In the genomic region with DNA sequence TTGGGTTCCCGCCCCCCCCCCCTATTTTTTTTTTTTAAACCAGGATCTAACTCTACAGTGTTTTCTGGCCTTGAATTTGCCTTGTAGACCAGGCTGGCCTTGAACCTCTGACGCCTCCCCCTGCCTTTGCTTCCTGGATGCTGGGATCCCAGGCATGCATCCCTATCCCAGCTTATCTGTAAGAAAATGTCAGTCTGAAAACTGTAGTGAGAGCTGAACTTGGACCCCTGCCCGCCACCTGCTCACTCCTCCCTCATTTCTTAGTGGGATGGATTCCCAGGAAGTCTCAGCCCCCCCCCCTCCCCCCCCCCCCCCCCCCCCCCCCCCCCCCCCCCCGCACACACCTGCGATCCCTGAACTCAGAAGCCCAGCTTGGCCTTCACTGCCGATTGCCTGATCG, we compare ENCODE assay signal across 25 mouse cellular contexts. TPM values are rescaled to one million over a fixed set of nuclear protein-coding genes. Genes with fewer than 3 reads are reported as not detected.
DNase-seq lines count a peak whose midpoint lies in the region; ATAC-seq and TF ChIP-seq lines count a peak whose summit lies in the region.
"Had no signal": no experiment of that assay in that cellular context is flagged by ENCODE, and none has a peak within 500 bp of the region (broad histone marks: within the 10 kb centered on the region; RNA-seq: fewer than 3 reads in every experiment).

No protein-coding gene starts in this region.

- 0 out of 2 replicates have a peak overlapping the region, but pooled peaks have one; percentile 42 for H3K4me2 ChIP-seq in heart, embryonic 12.5 days
- H3K4me2 ChIP-seq in kidney, postnatal 0 days (ENCODE audit: low read length): peak overlapping the region; percentile 47; the same call in 1 of the 2 replicates
- H3K4me2 ChIP-seq in kidney, embryonic 14.5 days (replicated peaks; ENCODE audit: low read depth, low read length): no peak overlapping the region
- H3K4me2 ChIP-seq: hindbrain, embryonic 12.5 days; midbrain, embryonic 11.5 days; neural tube, embryonic 15.5 days had no signal

- TF ChIP-seq CTCF in kidney, postnatal 0 days (IDR thresholded peaks at IDR 0.05; ENCODE audit: low read depth): no peak

- H3K27ac ChIP-seq in heart, embryonic 12.5 days (ENCODE audit: poor library complexity, severe bottlenecking): no peak overlapping the region
- no peak overlapping the region for H3K27ac ChIP-seq in kidney, postnatal 0 days
- H3K27ac ChIP-seq in kidney, embryonic 14.5 days (ENCODE audit: low read depth, low read length): no peak overlapping the region
- H3K27ac ChIP-seq: embryonic facial prominence, embryonic 15.5 days; hindbrain, embryonic 12.5 days; limb, embryonic 12.5 days; liver, embryonic 14.5 days; neural tube, embryonic 15.5 days had no signal

- peaks cover 10% of the 10 kb centered on the region for H3K4me1 ChIP-seq in heart, embryonic 12.5 days (replicated peaks)
- H3K4me1 ChIP-seq in kidney, postnatal 0 days (replicated peaks; ENCODE audit: insufficient read depth, low read length): peaks cover 12% of the 10 kb centered on the region
- peaks cover 8% of the 10 kb centered on the region; the same call in 1 of the 2 replicates for H3K4me1 ChIP-seq in kidney, embryonic 14.5 days (ENCODE audit: control insufficient read depth, insufficient read depth, low read length)

- H3K9me3 ChIP-seq in heart, embryonic 12.5 days (replicated peaks): 0 out of 2 replicates have a peak, but pooled peaks cover 3% of the 10 kb centered on the region
- no peaks in the 10 kb centered on the region for H3K9me3 ChIP-seq in kidney, postnatal 0 days (replicated peaks; ENCODE audit: low read length)
- H3K9me3 ChIP-seq in kidney, embryonic 14.5 days (ENCODE audit: control insufficient read depth, low read length): no peaks in the 10 kb centered on the region
- H3K9me3 ChIP-seq: embryonic facial prominence, embryonic 15.5 days; neural tube, embryonic 15.5 days had no signal

- ATAC-seq in heart, embryonic 12.5 days (ENCODE audit: insufficient number of reproducible peaks, low FRiP score): no peak
- ATAC-seq in kidney, postnatal 0 days (replicated peaks; ENCODE audit: low FRiP score, low read depth): no peak
- ATAC-seq in kidney, embryonic 14.5 days (ENCODE audit: low FRiP score, low TSS enrichment): no peak
- ATAC-seq: forebrain, embryonic 14.5 days had no signal

- H3K9ac ChIP-seq in heart, embryonic 12.5 days: no peak overlapping the region
- H3K9ac ChIP-seq in kidney, postnatal 0 days (ENCODE audit: low read depth, low read length): no peak overlapping the region
- H3K9ac ChIP-seq in kidney, embryonic 14.5 days (ENCODE audit: low read depth, low read length): no peak overlapping the region
- H3K9ac ChIP-seq: embryonic facial prominence, embryonic 15.5 days; hindbrain, embryonic 12.5 days; limb, embryonic 12.5 days; liver, embryonic 14.5 days; neural tube, embryonic 15.5 days had no signal

- WGBS in heart, embryonic 12.5 days: 90% methylated on average over 5 of the region's 7 CpGs
- 54% methylated on average over 5 of the region's 7 CpGs for WGBS in kidney, postnatal 0 days
- 68% methylated on average over 5 of the region's 7 CpGs for WGBS in kidney, embryonic 14.5 days

- no peak overlapping the region for H3K4me3 ChIP-seq in heart, embryonic 12.5 days
- no peak overlapping the region for H3K4me3 ChIP-seq in kidney, postnatal 0 days (replicated peaks; ENCODE audit: low read depth, low read length)
- H3K4me3 ChIP-seq in kidney, embryonic 14.5 days (ENCODE audit: low read length): no peak overlapping the region
- H3K4me3 ChIP-seq: hindbrain, embryonic 12.5 days; limb, embryonic 12.5 days; neural tube, embryonic 15.5 days had no signal

- no peaks in the 10 kb centered on the region for H3K36me3 ChIP-seq in heart, embryonic 12.5 days
- no peaks in the 10 kb centered on the region for H3K36me3 ChIP-seq in kidney, postnatal 0 days (ENCODE audit: insufficient read depth, low read length)
- no peaks in the 10 kb centered on the region for H3K36me3 ChIP-seq in kidney, embryonic 14.5 days (ENCODE audit: control insufficient read depth, insufficient read depth, low read length)
- H3K36me3 ChIP-seq: embryonic facial prominence, embryonic 15.5 days; hindbrain, embryonic 12.5 days; limb, embryonic 12.5 days; neural tube, embryonic 15.5 days had no signal

- peaks cover 40% of the 10 kb centered on the region for H3K27me3 ChIP-seq in heart, embryonic 12.5 days (replicated peaks)
- peaks cover 15% of the 10 kb centered on the region; the same call in 1 of the 2 replicates for H3K27me3 ChIP-seq in kidney, postnatal 0 days (ENCODE audit: insufficient read depth, low read length)
- H3K27me3 ChIP-seq in kidney, embryonic 14.5 days (ENCODE audit: control insufficient read depth, insufficient read depth, low read length): peaks cover 29% of the 10 kb centered on the region

- DNase-seq in heart, adult 8-10 months (ENCODE audit: low spot score): no peak
- no peak for DNase-seq in kidney, postnatal 0 days (ENCODE audit: low spot score)
- DNase-seq in testis, postnatal 10 days (ENCODE audit: low spot score): peak; percentile 54
- no peak for DNase-seq in testis, postnatal 14 days (ENCODE audit: low spot score)
- no peak for DNase-seq in embryo, embryonic 10 days (ENCODE audit: low spot score)
- DNase-seq: adrenal gland, adult 8-10 months; cerebellum, adult 11-12 months; gastrocnemius, postnatal 10 days; layer of hippocampus, postnatal 36 days; lung, postnatal 14 days had no signal

RNA-seq across cellular contexts. Expression of a gene that starts 3.4 kb away (rescaled TPM):
- polyA plus RNA-seq in heart, embryonic 12.5 days (2016; fragmentation: Nextera tagmentation; extraction: Ambion mirVana): 0.69 TPM in 1 of 2 replicates, not detected in the other
- total RNA-seq in heart, adult 8-10 months (2022): 1 to 10 TPM; 1.4 to 3.2 (median 2.4) TPM
- polyA plus RNA-seq in kidney, postnatal 0 days (2015; fragmentation: Nextera tagmentation; extraction: Ambion mirVana): 8.6 and 9.6 TPM in 2 replicates
- polyA plus RNA-seq in kidney, embryonic 14.5 days (2014; fragmentation: Nextera tagmentation; extraction: Ambion mirVana): 3.4 and 4.1 TPM in 2 replicates
- total RNA-seq: MEL had no signal

RNA-seq across cellular contexts. Expression of a gene that starts 25.3 kb away (rescaled TPM):
- polyA plus RNA-seq in heart, embryonic 12.5 days (2016; fragmentation: Nextera tagmentation; extraction: Ambion mirVana): 6.9 and 9.2 TPM in 2 replicates
- total RNA-seq in heart, adult 8-10 months (2022): 10 to 100 TPM; 16.6 to 19.7 (median 16.8) TPM
- 22.5 and 23.6 TPM in 2 replicates for polyA plus RNA-seq in kidney, postnatal 0 days (2015; fragmentation: Nextera tagmentation; extraction: Ambion mirVana)
- 21.4 and 21.6 TPM in 2 replicates for polyA plus RNA-seq in kidney, embryonic 14.5 days (2014; fragmentation: Nextera tagmentation; extraction: Ambion mirVana)

RNA-seq across cellular contexts. Expression of a gene that starts 58.5 kb away (rescaled TPM):
- polyA plus RNA-seq in heart, embryonic 12.5 days (2016; fragmentation: Nextera tagmentation; extraction: Ambion mirVana): not detected in 2 replicates
- 1 to 10 TPM; 1.2 to 2.0 (median 1.5) TPM for total RNA-seq in heart, adult 8-10 months (2022)
- polyA plus RNA-seq in kidney, postnatal 0 days (2015; fragmentation: Nextera tagmentation; extraction: Ambion mirVana): not detected in 2 replicates
- not detected in 2 replicates for polyA plus RNA-seq in kidney, embryonic 14.5 days (2014; fragmentation: Nextera tagmentation; extraction: Ambion mirVana)
- total RNA-seq: granulocyte monocyte progenitor cell, adult 5-6 weeks; megakaryocyte progenitor cell, adult 5-6 weeks; MEL; midbrain, postnatal 0 days had no signal
- polyA plus RNA-seq: embryonic facial prominence, embryonic 15.5 days; forebrain, embryonic 14.5 days; hindbrain, embryonic 12.5 days; limb, embryonic 12.5 days; liver, embryonic 14.5 days; midbrain, embryonic 11.5 days; midbrain, postnatal 0 days; neural tube, embryonic 15.5 days; small intestine, adult 2 months; urinary bladder, adult 2 months had no signal
